Comparison of ENCODE assay signal across 9 mouse cellular contexts in the genomic region with DNA sequence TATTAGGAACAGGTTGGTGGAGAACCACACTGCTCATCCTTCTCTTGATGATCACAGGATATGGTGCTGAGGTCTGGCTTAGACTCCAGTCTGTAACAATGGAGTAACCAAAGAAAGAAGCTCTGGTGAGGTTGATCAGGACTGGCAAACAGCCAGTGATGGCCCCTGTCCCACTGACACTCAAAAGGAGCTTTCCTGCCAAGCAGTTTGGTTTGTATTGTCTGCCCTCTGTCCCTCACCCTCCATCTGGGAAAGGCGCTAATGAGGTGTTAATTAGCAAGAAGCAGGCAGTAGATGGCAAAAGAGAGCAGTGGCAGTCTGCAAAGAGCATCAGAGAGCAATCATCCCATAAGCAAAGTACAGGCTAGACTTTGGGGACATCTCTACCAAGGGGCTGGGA.
A peak's percentile ranks its signal among the peaks of the same experiment; 100 is the strongest.
DNase-seq lines count a peak whose midpoint lies in the region; ATAC-seq and TF ChIP-seq lines count a peak whose summit lies in the region.
"Had no signal": no experiment of that assay in that cellular context is flagged by ENCODE, and none has a peak within 500 bp of the region (broad histone marks: within the 10 kb centered on the region; RNA-seq: fewer than 3 reads in every experiment).

No protein-coding gene starts in this region.

- H3K27ac ChIP-seq in forebrain, embryonic 14.5 days (ENCODE audit: low read depth, low read length): peak overlapping the region; percentile 88
- H3K27ac ChIP-seq in midbrain, embryonic 16.5 days (ENCODE audit: low read length): peak overlapping the region; percentile 34; the same call in 1 of the 2 replicates
- H3K27ac ChIP-seq: kidney, embryonic 15.5 days had no signal

- H3K4me1 ChIP-seq in lung, adult 2 months (ENCODE audit: control insufficient read depth, insufficient read depth, low read length): peaks cover 2% of the 10 kb centered on the region; the same call in 1 of the 2 replicates
- H3K4me1 ChIP-seq in forebrain, embryonic 14.5 days (ENCODE audit: control insufficient read depth, insufficient read depth, low read length): peaks cover 40% of the 10 kb centered on the region
- peaks cover 16% of the 10 kb centered on the region for H3K4me1 ChIP-seq in midbrain, embryonic 16.5 days (ENCODE audit: control insufficient read depth, insufficient read depth, low read length)

- 48% methylated on average over 1 of the region's 1 CpGs for WGBS in lung, adult 2 months
- 11% methylated on average over 1 of the region's 1 CpGs for WGBS in forebrain, embryonic 14.5 days
- WGBS in midbrain, embryonic 16.5 days: 73% methylated on average over 1 of the region's 1 CpGs

- H3K4me3 ChIP-seq in lung, adult 2 months (replicated peaks; ENCODE audit: extremely low read depth, low read depth, low read length): no peak overlapping the region
- no peak overlapping the region for H3K4me3 ChIP-seq in forebrain, embryonic 14.5 days (ENCODE audit: low read depth, low read length)
- no peak overlapping the region for H3K4me3 ChIP-seq in midbrain, embryonic 16.5 days (ENCODE audit: low read depth, low read length)
- H3K4me3 ChIP-seq: kidney, embryonic 15.5 days had no signal

- H3K27me3 ChIP-seq in forebrain, embryonic 14.5 days (replicated peaks; ENCODE audit: control insufficient read depth, insufficient read depth, low read length): no peaks in the 10 kb centered on the region
- no peaks in the 10 kb centered on the region for H3K27me3 ChIP-seq in midbrain, embryonic 16.5 days (ENCODE audit: control insufficient read depth, insufficient read depth, low read depth, low read length)
- H3K27me3 ChIP-seq: kidney, embryonic 15.5 days had no signal

- H3K36me3 ChIP-seq in forebrain, embryonic 14.5 days (ENCODE audit: control insufficient read depth, insufficient read depth, low read length): peaks cover 21% of the 10 kb centered on the region
- peaks cover 2% of the 10 kb centered on the region; the same call in 1 of the 2 replicates for H3K36me3 ChIP-seq in midbrain, embryonic 16.5 days (ENCODE audit: control insufficient read depth, insufficient read depth, low read length)

- peak; percentile 12 to 40 for DNase-seq in cerebellum, postnatal 25 days
- DNase-seq in cerebellum, adult 11 months: no peak
- DNase-seq in lung, adult 18-20 months: peak; percentile 13 to 18
- DNase-seq in lung, adult 2 months: no peak
- DNase-seq in forebrain, embryonic 14.5 days (ENCODE audit: low spot score): peak; percentile 90
- DNase-seq in urinary bladder, postnatal 10 days (ENCODE audit: low spot score): no peak

- TF ChIP-seq CTCF in lung, adult 2 months (IDR thresholded peaks at IDR 0.05; ENCODE audit: insufficient read depth, low read length): no peak

- H3K4me2 ChIP-seq in forebrain, embryonic 14.5 days (ENCODE audit: low read length): no peak overlapping the region
- H3K4me2 ChIP-seq in midbrain, embryonic 16.5 days (ENCODE audit: low read length): no peak overlapping the region
- H3K4me2 ChIP-seq: kidney, embryonic 15.5 days had no signal

- ATAC-seq in forebrain, embryonic 14.5 days: peak; percentile 89
- ATAC-seq in midbrain, embryonic 16.5 days: peak; percentile 31; the same call in 1 of the 2 replicates
- no peak for ATAC-seq in megakaryocyte progenitor cell, adult 5-6 weeks (replicated peaks; ENCODE audit: poor library complexity)

- no peak overlapping the region for H3K9ac ChIP-seq in forebrain, embryonic 14.5 days (ENCODE audit: low read length)
- no peak overlapping the region for H3K9ac ChIP-seq in midbrain, embryonic 16.5 days (ENCODE audit: low read depth, low read length)
- H3K9ac ChIP-seq: kidney, embryonic 15.5 days had no signal

- TF ChIP-seq POLR2A in lung, adult 2 months (IDR thresholded peaks at IDR 0.05; ENCODE audit: borderline replicate concordance, extremely low read depth, low read depth, low read length): no peak

- H3K9me3 ChIP-seq in forebrain, embryonic 14.5 days (replicated peaks; ENCODE audit: control insufficient read depth, low read length): no peaks in the 10 kb centered on the region
- no peaks in the 10 kb centered on the region for H3K9me3 ChIP-seq in midbrain, embryonic 16.5 days (replicated peaks; ENCODE audit: control insufficient read depth, low read length, poor library complexity, severe bottlenecking)
- H3K9me3 ChIP-seq: kidney, embryonic 15.5 days had no signal

Comparison
In these comparisons a context has a peak if more than half of its experiments do, and no peak if none do; other contexts are left out.
1. DNase-seq: peak in cerebellum, postnatal 25 days (2 of 2), lung, adult 18-20 months (2 of 2) and forebrain, embryonic 14.5 days (single experiment); none in cerebellum, adult 11 months (single experiment), lung, adult 2 months (single experiment) and urinary bladder, postnatal 10 days (single experiment).